Mouse (Mus musculus) MEL (cell line): ENCODE data around the gene Pitpnc1.

Experiments used
- CTCF ChIP-seq, 3 experiments: IDR thresholded peaks in 2 of 3; conservative IDR thresholded peaks in 1 of 3; 2 replicates each; pipeline ENCODE4 v1.5.1; 2011 to 2012; ENCODE audit warnings: low read length in 3 of 3, low read depth in 2 of 3, mild to moderate bottlenecking in 2 of 3, improper control_type of control experiment in 1 of 3, inconsistent platforms in 1 of 3, mixed read lengths in 1 of 3, moderate library complexity in 1 of 3; ENCODE audit not compliant: control insufficient read depth in 1 of 3, insufficient read depth in 1 of 3, poor library complexity in 1 of 3, severe bottlenecking in 1 of 3
- EP300 ChIP-seq, 2 experiments: IDR thresholded peaks; 2 replicates each; pipeline ENCODE4 v1.6.1; 2011; ENCODE audit warnings: improper control_type of control experiment in 2 of 2, low read length in 2 of 2, low read depth in 1 of 2, mild to moderate bottlenecking in 1 of 2
- ETS1 ChIP-seq: IDR thresholded peaks from 2 replicates; pipeline ENCODE4 v1.6.1; 2012; ENCODE audit warnings: low read depth, mild to moderate bottlenecking, inconsistent platforms, low read length, improper control_type of control experiment, moderate library complexity
- HCFC1 ChIP-seq: IDR thresholded peaks from 2 replicates; pipeline ENCODE4 v1.6.1; 2012; ENCODE audit warnings: low read depth, mild to moderate bottlenecking, inconsistent platforms, low read length, improper control_type of control experiment, moderate library complexity
- JUND ChIP-seq: IDR thresholded peaks from 2 replicates; pipeline ENCODE4 v1.6.1; 2011; ENCODE audit warnings: low read depth, mild to moderate bottlenecking, improper control_type of control experiment, low read length
- MAX ChIP-seq: IDR thresholded peaks from 2 replicates; pipeline ENCODE4 v1.6.1; 2011; ENCODE audit warnings: low read length, improper control_type of control experiment
- MAZ ChIP-seq: IDR thresholded peaks from 2 replicates; pipeline ENCODE4 v1.6.1; 2012; ENCODE audit warnings: low read depth, mild to moderate bottlenecking, inconsistent platforms, low read length, improper control_type of control experiment
- MYC ChIP-seq: IDR thresholded peaks from 2 replicates; pipeline ENCODE4 v1.6.1; 2011; ENCODE audit warnings: low read depth, mild to moderate bottlenecking, low read length, improper control_type of control experiment, moderate library complexity
- NELFE ChIP-seq: IDR thresholded peaks from 2 replicates; pipeline ENCODE4 v1.6.1; 2011; ENCODE audit warnings: low read depth, low read length, improper control_type of control experiment
- POLR2A ChIP-seq, 2 experiments: IDR thresholded peaks; 2 replicates each; pipeline ENCODE4 v1.6.1; 2011 to 2012; ENCODE audit warnings: low read length in 2 of 2, mild to moderate bottlenecking in 2 of 2, control low read depth in 1 of 2, improper control_type of control experiment in 1 of 2, low read depth in 1 of 2, moderate library complexity in 1 of 2; ENCODE audit not compliant: control insufficient read depth in 1 of 2, insufficient read depth in 1 of 2, poor library complexity in 1 of 2
- RCOR1 ChIP-seq: IDR thresholded peaks from 2 replicates; pipeline ENCODE4 v1.6.1; 2012; ENCODE audit warnings: low read depth, mild to moderate bottlenecking, inconsistent platforms, low read length, improper control_type of control experiment
- ZC3H11A ChIP-seq: IDR thresholded peaks from 2 replicates; pipeline ENCODE4 v1.6.1; 2012; ENCODE audit warnings: low read depth, mild to moderate bottlenecking, inconsistent platforms, low read length, improper control_type of control experiment
- ZKSCAN1 ChIP-seq: IDR thresholded peaks from 2 replicates; pipeline ENCODE4 v1.6.1; 2012; ENCODE audit warnings: low read depth, mild to moderate bottlenecking, inconsistent platforms, low read length, improper control_type of control experiment, moderate library complexity
- ZMIZ1 ChIP-seq: IDR thresholded peaks from 2 replicates; pipeline ENCODE4 v1.6.1; 2012; ENCODE audit warnings: low read depth, mild to moderate bottlenecking, inconsistent platforms, low read length, improper control_type of control experiment, moderate library complexity

DNA sequence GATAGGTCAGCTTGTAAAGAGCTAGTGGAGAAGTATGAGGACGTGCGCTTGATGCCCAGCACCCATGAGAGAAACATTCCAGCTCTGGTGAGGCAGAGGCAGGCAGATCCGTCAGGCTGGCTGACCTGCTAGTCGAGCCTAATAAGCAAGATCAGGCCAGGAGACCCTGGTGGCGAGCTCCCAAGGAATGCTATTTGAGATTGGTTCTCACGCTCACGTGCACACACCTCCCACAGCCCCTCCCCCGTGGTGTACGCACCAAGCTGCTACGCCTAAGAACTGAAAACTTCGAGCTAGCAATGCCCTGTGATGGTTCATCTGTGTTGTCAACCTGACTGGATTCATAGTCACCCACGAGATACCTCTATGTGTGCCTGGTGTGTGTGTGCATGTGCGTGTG lies 148.3 kb downstream of the Pitpnc1 start:
- TF ChIP-seq NELFE (no peak), POLR2A (IDR thresholded peaks at IDR 0.05; ENCODE audit: control insufficient read depth in 1 of 2, insufficient read depth in 1 of 2, low read depth in 1 of 2, low read length in 2 of 2, poor library complexity in 1 of 2) (no peak), ZKSCAN1 (no peak), ZC3H11A (no peak), MAX (no peak), EP300 (IDR thresholded peaks at IDR 0.05; ENCODE audit: low read depth in 1 of 2, low read length in 2 of 2) (no peak), HCFC1 (no peak), ETS1 (no peak), CTCF (IDR thresholded peaks at IDR 0.05 in 2 of 3, conservative IDR thresholded peaks at IDR 0.05 in 1 of 3; ENCODE audit: control insufficient read depth in 1 of 3, insufficient read depth in 1 of 3, low read depth in 2 of 3, low read length in 3 of 3, poor library complexity in 1 of 3, severe bottlenecking in 1 of 3) (no peak), MYC (no peak), MAZ (no peak), RCOR1 (no peak), JUND (no peak), ZMIZ1 (no peak)
